27 mouse cellular contexts compared by ENCODE assay signal in the genomic region with DNA sequence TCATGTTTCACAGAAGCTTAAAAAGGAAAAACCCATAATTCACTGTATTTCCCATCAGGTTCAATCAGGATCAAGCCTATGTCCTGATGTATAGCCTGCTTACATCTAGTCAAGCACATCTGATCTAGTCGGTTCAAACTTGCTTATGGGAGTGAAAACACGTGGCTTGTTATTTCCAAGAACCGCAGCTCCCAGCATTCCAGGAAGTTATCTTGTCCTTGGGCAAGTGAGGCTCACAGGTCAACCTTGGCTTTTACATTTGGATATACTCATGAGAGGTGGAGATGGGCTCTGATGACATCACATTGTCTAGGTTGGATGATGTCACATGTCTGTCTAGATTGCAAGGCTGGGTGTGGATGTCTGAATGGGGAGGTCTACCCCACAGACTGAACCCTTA. TPM values are rescaled to one million over a fixed set of nuclear protein-coding genes. Genes with fewer than 3 reads are reported as not detected.
DNase-seq lines count a peak whose midpoint lies in the region; ATAC-seq and TF ChIP-seq lines count a peak whose summit lies in the region.
"Had no signal": no experiment of that assay in that cellular context is flagged by ENCODE, and none has a peak within 500 bp of the region (broad histone marks: within the 10 kb centered on the region; RNA-seq: fewer than 3 reads in every experiment).

No protein-coding gene starts in this region.

- H3K27me3 ChIP-seq in heart, embryonic 11.5 days (ENCODE audit: control insufficient read depth, insufficient read depth, low read length), result no peaks in the 10 kb centered on the region
- H3K27me3 ChIP-seq in heart, embryonic 14.5 days (ENCODE audit: control insufficient read depth, insufficient read depth, low read length), result no peaks in the 10 kb centered on the region
- H3K27me3 ChIP-seq in heart, postnatal 0 days (ENCODE audit: control insufficient read depth, insufficient read depth, low read length), result no peaks in the 10 kb centered on the region
- H3K27me3 ChIP-seq: embryonic facial prominence, embryonic 13.5 days; forebrain, embryonic 12.5 days; forebrain, embryonic 15.5 days; hindbrain, embryonic 12.5 days; hindbrain, embryonic 15.5 days; kidney, embryonic 15.5 days had no signal

- no peak; the same call in 1 of the 2 replicates for TF ChIP-seq EP300 in heart, postnatal 0 days (IDR thresholded peaks at IDR 0.05; ENCODE audit: low read depth)

- H3K9ac ChIP-seq in heart, embryonic 11.5 days (ENCODE audit: low read depth, low read length), result no peak overlapping the region
- H3K9ac ChIP-seq in heart, embryonic 14.5 days (ENCODE audit: low read length), result no peak overlapping the region
- no peak overlapping the region for H3K9ac ChIP-seq in heart, postnatal 0 days (replicated peaks; ENCODE audit: low read depth, low read length)
- H3K9ac ChIP-seq: embryonic facial prominence, embryonic 13.5 days; forebrain, embryonic 12.5 days; forebrain, embryonic 15.5 days; hindbrain, embryonic 12.5 days; hindbrain, embryonic 15.5 days; kidney, embryonic 15.5 days had no signal

- peaks cover 24% of the 10 kb centered on the region for H3K4me1 ChIP-seq in heart, embryonic 11.5 days (ENCODE audit: control insufficient read depth, insufficient read depth, low read length)
- peaks cover 25 to 37% of the 10 kb centered on the region in 2 experiments for H3K4me1 ChIP-seq in heart, embryonic 14.5 days (ENCODE audit: control insufficient read depth in 2 of 2, insufficient read depth in 2 of 2, low read length in 2 of 2)
- peaks cover 52% of the 10 kb centered on the region for H3K4me1 ChIP-seq in heart, postnatal 0 days (ENCODE audit: control insufficient read depth, insufficient read depth)

- WGBS in heart, embryonic 11.5 days (ENCODE audit: insufficient replicate concordance), result 78% methylated on average over 3 of the region's 3 CpGs
- 78% methylated on average over 3 of the region's 3 CpGs for WGBS in heart, embryonic 14.5 days
- 68% methylated on average over 3 of the region's 3 CpGs for WGBS in heart, postnatal 0 days

- no peaks in the 10 kb centered on the region for H3K9me3 ChIP-seq in heart, embryonic 11.5 days (replicated peaks; ENCODE audit: control insufficient read depth, low read length)
- no peaks in the 10 kb centered on the region for H3K9me3 ChIP-seq in heart, embryonic 14.5 days (ENCODE audit: control insufficient read depth, low read length)
- H3K9me3 ChIP-seq in heart, postnatal 0 days (replicated peaks; ENCODE audit: control insufficient read depth, low read length), result no peaks in the 10 kb centered on the region
- H3K9me3 ChIP-seq: embryonic facial prominence, embryonic 10.5 days; embryonic facial prominence, embryonic 13.5 days; forebrain, embryonic 12.5 days; forebrain, embryonic 15.5 days; hindbrain, embryonic 12.5 days; hindbrain, embryonic 15.5 days; kidney, embryonic 15.5 days had no signal

- intact Hi-C loops in gastrocnemius, adult 2 months (cut with DNase I), result loop anchor here (5.0 kb wide), 1 partner anchor 44 kb away; no protein-coding TSS in a partner anchor
- intact Hi-C loops in gastrocnemius, postnatal 36 days (cut with DNase I), result no loop called here
- intact Hi-C loops in heart, postnatal 14 days (cut with DNase I), result no loop called here

- no peak; the same call in 1 of the 2 replicates for ATAC-seq in heart, embryonic 11.5 days (replicated peaks; ENCODE audit: insufficient number of reproducible peaks, low FRiP score, low TSS enrichment)
- no peak for ATAC-seq in heart, embryonic 14.5 days (ENCODE audit: insufficient number of reproducible peaks, insufficient read depth, low FRiP score, low read depth)
- ATAC-seq in heart, postnatal 0 days (ENCODE audit: insufficient read depth, low read depth), result no peak; the same call in 1 of the 2 replicates
- ATAC-seq: activated CD4-positive, CD25-positive, alpha-beta regulatory T cell, adult 4 months; forebrain, embryonic 15.5 days; intestine, postnatal 0 days had no signal

- peak overlapping the region; percentile 83 for H3K27ac ChIP-seq in gastrocnemius, adult 2 months
- peak overlapping the region; percentile 24; the same call in 1 of the 2 replicates for H3K27ac ChIP-seq in heart, embryonic 11.5 days (ENCODE audit: low read depth, low read length)
- peak overlapping the region; percentile 65 to 73 for H3K27ac ChIP-seq in heart, embryonic 14.5 days (replicated peaks in 1 of 2; ENCODE audit: control insufficient read depth in 1 of 2, insufficient read depth in 1 of 2, low read depth in 2 of 2, low read length in 2 of 2)
- peak overlapping the region; percentile 54 for H3K27ac ChIP-seq in heart, postnatal 0 days (ENCODE audit: low read depth)
- H3K27ac ChIP-seq: embryonic facial prominence, embryonic 10.5 days; embryonic facial prominence, embryonic 13.5 days; forebrain, embryonic 12.5 days; forebrain, embryonic 15.5 days; hindbrain, embryonic 12.5 days; hindbrain, embryonic 15.5 days; kidney, embryonic 15.5 days had no signal

- no peak overlapping the region for H3K4me3 ChIP-seq in gastrocnemius, adult 2 months
- no peak overlapping the region for H3K4me3 ChIP-seq in heart, embryonic 11.5 days (ENCODE audit: low read depth, low read length)
- no peak overlapping the region for H3K4me3 ChIP-seq in heart, embryonic 14.5 days (ENCODE audit: control insufficient read depth in 1 of 2, insufficient read depth in 1 of 2, low read depth in 1 of 2, low read length in 2 of 2)
- no peak overlapping the region for H3K4me3 ChIP-seq in heart, postnatal 0 days (ENCODE audit: low read depth, low read length)
- H3K4me3 ChIP-seq: embryonic facial prominence, embryonic 10.5 days; embryonic facial prominence, embryonic 13.5 days; erythroblast, embryonic 14.5 days; forebrain, embryonic 12.5 days; forebrain, embryonic 15.5 days; hindbrain, embryonic 12.5 days; hindbrain, embryonic 15.5 days; kidney, embryonic 15.5 days had no signal

- no peak for DNase-seq in gastrocnemius, adult 2 months
- no peak for DNase-seq in gastrocnemius, postnatal 36 days
- DNase-seq in heart, adult 18-20 months, result no peak
- DNase-seq in heart, postnatal 14 days, result no peak
- DNase-seq in heart, postnatal 0 days (ENCODE audit: low spot score), result no peak
- DNase-seq in heart, postnatal 4 days, result no peak
- DNase-seq: adrenal gland, adult 8-10 months; adrenal gland, postnatal 25 days; cerebellum, adult 11-12 months; cerebellum, adult 8-10 months; cerebellum, postnatal 10 days; cerebellum, postnatal 36 days; embryo, embryonic 11 days; gastrocnemius, postnatal 10 days; kidney, adult 8-10 months had no signal

- no peaks in the 10 kb centered on the region for H3K36me3 ChIP-seq in heart, embryonic 11.5 days (ENCODE audit: control insufficient read depth, insufficient read depth, low read length)
- peaks cover 40% of the 10 kb centered on the region for H3K36me3 ChIP-seq in heart, embryonic 14.5 days (ENCODE audit: control insufficient read depth, insufficient read depth, low read length)
- peaks cover 18% of the 10 kb centered on the region; the same call in 1 of the 2 replicates for H3K36me3 ChIP-seq in heart, postnatal 0 days (replicated peaks; ENCODE audit: control insufficient read depth, insufficient read depth, low read length)
- H3K36me3 ChIP-seq: forebrain, embryonic 12.5 days; forebrain, embryonic 15.5 days; hindbrain, embryonic 12.5 days; hindbrain, embryonic 15.5 days had no signal

- TF ChIP-seq CTCF in gastrocnemius, adult 2 months (IDR thresholded peaks at IDR 0.05), result no peak
- no peak for TF ChIP-seq CTCF in heart, postnatal 0 days (IDR thresholded peaks at IDR 0.05; ENCODE audit: low read depth)

- no peak overlapping the region for H3K4me2 ChIP-seq in heart, embryonic 11.5 days
- no peak overlapping the region for H3K4me2 ChIP-seq in heart, embryonic 14.5 days (ENCODE audit: low read length)
- no peak overlapping the region for H3K4me2 ChIP-seq in heart, postnatal 0 days (ENCODE audit: low read depth, low read length)
- H3K4me2 ChIP-seq: embryonic facial prominence, embryonic 13.5 days; forebrain, embryonic 12.5 days; forebrain, embryonic 15.5 days; hindbrain, embryonic 12.5 days; hindbrain, embryonic 15.5 days; kidney, embryonic 15.5 days had no signal

RNA-seq across cellular contexts. Expression of a gene that starts 12.8 kb away (rescaled TPM):
- total RNA-seq in gastrocnemius, adult 2 months (2021), result 10 to 100 TPM; 71.5 to 81.6 TPM
- 10 to 100 TPM; 51.7 to 59.6 TPM for total RNA-seq in gastrocnemius, postnatal 36 days (2021)
- polyA plus RNA-seq in heart, embryonic 11.5 days (2014; fragmentation: Nextera tagmentation; extraction: Ambion mirVana), result 56.6 and 63.9 TPM in 2 replicates
- total RNA-seq in heart, adult 18-20 months (2021), result 100 to 1,000 TPM; 161 to 188 TPM
- polyA plus RNA-seq in heart, embryonic 14.5 days (2014; fragmentation: Nextera tagmentation; extraction: Ambion mirVana), result 91.0 and 92.7 TPM in 2 replicates
- total RNA-seq in heart, postnatal 14 days (2021), result 100 to 1,000 TPM; 163 to 172 TPM
- 164 and 257 TPM in 2 replicates for total RNA-seq in heart, postnatal 0 days (2014; rRNA removed; ENCODE audit: low replicate concordance)
- polyA plus RNA-seq in heart, postnatal 0 days (2015; fragmentation: Nextera tagmentation; extraction: Ambion mirVana), result 57.0 and 66.0 TPM in 2 replicates
- total RNA-seq in heart, postnatal 4 days (2021), result 100 to 1,000 TPM; 139 to 143 TPM
- polyA plus RNA-seq: activated CD4-positive, CD25-positive, alpha-beta regulatory T cell, adult 4 months had no signal

Comparison
In these comparisons a context has a peak if more than half of its experiments do, and no peak if none do; other contexts are left out.
1. H3K27ac ChIP-seq: peak in every context shown above with its lines; median percentile 83 in gastrocnemius, adult 2 months; 69 in heart, embryonic 14.5 days; 54 in heart, postnatal 0 days; 24 in heart, embryonic 11.5 days.